Mouse (Mus musculus) CH12.LX (cell line): Measurements from ENCODE around the gene Nhlrc4. TPM values are rescaled to one million over a fixed set of nuclear protein-coding genes. Genes with fewer than 3 reads are reported as not detected.

Experiments
- DNase-seq: peaks from one replicate; pipeline ENCODE4 v3.0.0-alpha.2; 2013; ENCODE audit errors: extremely low read depth
- H3K27ac ChIP-seq: 2 replicates; pipeline ENCODE4 v1.5.1; 2012; ENCODE audit warnings: low read depth, mild to moderate bottlenecking, control low read depth, moderate library complexity; ENCODE audit not compliant: insufficient read depth
- H3K27me3 ChIP-seq: replicated peaks from 2 replicates; pipeline ENCODE3; 2012; ENCODE audit warnings: inconsistent platforms
- H3K36me3 ChIP-seq, 2 experiments: replicated peaks in 1 of 2; 2 replicates each; pipeline versions ENCODE3 to v1.6.1; 2012; ENCODE audit warnings: inconsistent platforms in 1 of 2, low read length in 1 of 2, mild to moderate bottlenecking in 1 of 2, mixed read lengths in 1 of 2, moderate library complexity in 1 of 2; ENCODE audit not compliant: control insufficient read depth in 1 of 2, insufficient read depth in 1 of 2
- H3K4me1 ChIP-seq, 2 experiments: 2 replicates each; pipeline ENCODE4 v1.6.1; 2012; ENCODE audit warnings: inconsistent platforms in 1 of 2, moderate library complexity in 1 of 2; ENCODE audit not compliant: insufficient read depth in 2 of 2, control insufficient read depth in 1 of 2
- H3K4me2 ChIP-seq: 2 replicates; pipeline ENCODE4 v1.6.1; 2012; ENCODE audit warnings: low read depth, mild to moderate bottlenecking, control low read depth; ENCODE audit not compliant: poor library complexity, insufficient read depth, severe bottlenecking
- H3K4me3 ChIP-seq, 3 experiments: fragments of 150-350 bp in 1 of 3; sonication (generic) in 1 of 3; replicated peaks in 1 of 3; 2 replicates each; pipeline versions ENCODE3 to v1.5.1; 2011 to 2012; ENCODE audit warnings: low read depth in 2 of 3, low read length in 2 of 3, mild to moderate bottlenecking in 2 of 3, moderate library complexity in 2 of 3, control low read depth in 1 of 3, improper control_type of control experiment in 1 of 3, inconsistent platforms in 1 of 3, mixed read lengths in 1 of 3; ENCODE audit not compliant: poor library complexity in 1 of 3
- H3K79me2 ChIP-seq: replicated peaks from 2 replicates; pipeline ENCODE4 v1.6.1; 2012; ENCODE audit warnings: mild to moderate bottlenecking, moderate library complexity; ENCODE audit not compliant: control insufficient read depth, poor library complexity, insufficient read depth, severe bottlenecking; ENCODE audit errors: extremely low read depth
- H3K9ac ChIP-seq: 2 replicates; pipeline ENCODE4 v1.6.1; 2012; ENCODE audit warnings: low read depth, mild to moderate bottlenecking, control low read depth, moderate library complexity; ENCODE audit not compliant: insufficient read depth
- H3K9me3 ChIP-seq: replicated peaks from 2 replicates; pipeline ENCODE3; 2012; ENCODE audit warnings: low read length, inconsistent platforms, mixed read lengths
- BHLHE40 ChIP-seq: IDR thresholded peaks from 2 replicates; pipeline ENCODE4 v1.6.1; 2011; ENCODE audit warnings: mild to moderate bottlenecking, low read depth, low read length, improper control_type of control experiment
- CHD1 ChIP-seq: IDR thresholded peaks from 2 replicates; pipeline ENCODE4 v1.6.1; 2012; ENCODE audit warnings: low read depth, low read length, improper control_type of control experiment, inconsistent platforms
- CHD2 ChIP-seq: IDR thresholded peaks from 2 replicates; pipeline ENCODE4 v1.6.1; 2011; ENCODE audit warnings: low read length, improper control_type of control experiment
- CTCF ChIP-seq, 2 experiments: IDR thresholded peaks in 1 of 2; conservative IDR thresholded peaks in 1 of 2; 2 replicates each; pipeline ENCODE4 v1.5.1; 2011 to 2012; ENCODE audit warnings: low read depth in 2 of 2, low read length in 2 of 2, improper control_type of control experiment in 1 of 2, inconsistent platforms in 1 of 2, mild to moderate bottlenecking in 1 of 2, moderate library complexity in 1 of 2
- E2F4 ChIP-seq: IDR thresholded peaks from 2 replicates; pipeline ENCODE4 v1.6.1; 2011; ENCODE audit warnings: low read depth, low read length, improper control_type of control experiment; ENCODE audit not compliant: insufficient replicate concordance
- ELF1 ChIP-seq: IDR thresholded peaks from 2 replicates; pipeline ENCODE4 v1.6.1; 2014; ENCODE audit warnings: low read depth, mild to moderate bottlenecking, inconsistent platforms, low read length, improper control_type of control experiment
- EP300 ChIP-seq: IDR thresholded peaks from 2 replicates; pipeline ENCODE4 v1.6.1; 2011; ENCODE audit warnings: low read length, improper control_type of control experiment
- GABPA ChIP-seq: IDR thresholded peaks from 2 replicates; pipeline ENCODE4 v1.6.1; 2012; ENCODE audit warnings: low read depth, low read length, improper control_type of control experiment, inconsistent platforms; ENCODE audit not compliant: insufficient replicate concordance
- HCFC1 ChIP-seq: IDR thresholded peaks from 2 replicates; pipeline ENCODE4 v1.6.1; 2012; ENCODE audit warnings: low read depth, mild to moderate bottlenecking, inconsistent platforms, low read length, improper control_type of control experiment
- IRF4 ChIP-seq: IDR thresholded peaks from 2 replicates; pipeline ENCODE4 v1.6.1; 2014; ENCODE audit warnings: low read depth, mild to moderate bottlenecking, inconsistent platforms, low read length, improper control_type of control experiment
- JUN ChIP-seq: IDR thresholded peaks from 2 replicates; pipeline ENCODE4 v1.6.1; 2011; ENCODE audit warnings: low read depth, mild to moderate bottlenecking, low read length, improper control_type of control experiment, moderate library complexity; ENCODE audit not compliant: insufficient read depth
- MAFK ChIP-seq: IDR thresholded peaks from 2 replicates; pipeline ENCODE4 v1.6.1; 2011; ENCODE audit warnings: low read length, improper control_type of control experiment; ENCODE audit not compliant: insufficient replicate concordance
- MAX ChIP-seq: IDR thresholded peaks from 2 replicates; pipeline ENCODE4 v1.6.1; 2011; ENCODE audit warnings: low read length, improper control_type of control experiment
- MAZ ChIP-seq: IDR thresholded peaks from 2 replicates; pipeline ENCODE4 v1.6.1; 2012; ENCODE audit warnings: low read depth, mild to moderate bottlenecking, inconsistent platforms, low read length, improper control_type of control experiment, moderate library complexity
- MYC ChIP-seq: IDR thresholded peaks from 2 replicates; pipeline ENCODE4 v1.6.1; 2011; ENCODE audit warnings: low read depth, mild to moderate bottlenecking, improper control_type of control experiment, low read length
- NRF1 ChIP-seq: IDR thresholded peaks from 2 replicates; pipeline ENCODE4 v1.6.1; 2014; ENCODE audit warnings: low read depth, mild to moderate bottlenecking, inconsistent platforms, low read length, improper control_type of control experiment, moderate library complexity
- POLR2A ChIP-seq: IDR thresholded peaks from 2 replicates; pipeline ENCODE4 v1.6.1; 2011; ENCODE audit warnings: low read depth, mild to moderate bottlenecking, improper control_type of control experiment, low read length
- RAD21 ChIP-seq: IDR thresholded peaks from 2 replicates; pipeline ENCODE4 v1.6.1; 2011; ENCODE audit warnings: low read depth, mild to moderate bottlenecking, low read length, improper control_type of control experiment, moderate library complexity
- SIN3A ChIP-seq: IDR thresholded peaks from 2 replicates; pipeline ENCODE4 v1.6.1; 2012; ENCODE audit warnings: low read length, improper control_type of control experiment, inconsistent platforms
- TBP ChIP-seq: conservative IDR thresholded peaks from 2 replicates; pipeline ENCODE4 v1.6.1; 2011; ENCODE audit warnings: low read depth, low read length, improper control_type of control experiment
- TCF12 ChIP-seq: IDR thresholded peaks from 2 replicates; pipeline ENCODE4 v1.6.1; 2014; ENCODE audit warnings: low read depth, mild to moderate bottlenecking, inconsistent platforms, low read length, improper control_type of control experiment
- ZC3H11A ChIP-seq: IDR thresholded peaks from 2 replicates; pipeline ENCODE4 v1.6.1; 2012; ENCODE audit warnings: low read depth, mild to moderate bottlenecking, inconsistent platforms, low read length, improper control_type of control experiment
- ZKSCAN1 ChIP-seq: IDR thresholded peaks from 2 replicates; pipeline ENCODE4 v1.6.1; 2012; ENCODE audit warnings: low read depth, inconsistent platforms, low read length, improper control_type of control experiment, borderline replicate concordance
- ZNF384 ChIP-seq: IDR thresholded peaks from 2 replicates; pipeline ENCODE4 v1.6.1; 2012; ENCODE audit warnings: low read depth, low read length, improper control_type of control experiment, inconsistent platforms
- dilution Hi-C: fragments of 300-500 bp; cut with MboI; formaldehyde crosslinking; loops from 2 replicates; pipeline ENCODE4 v1.14.3; 2020; ENCODE audit warnings: low sequenced_read_pairs; ENCODE audit not compliant: extremely low pct_unique_long_range_greater_than_20kb, extremely low pct_ligation_motif_present
- in situ Hi-C: fragments of 300-500 bp; cut with MboI; formaldehyde crosslinking; loops from 3 replicates; pipeline ENCODE4 v1.14.3; 2019; ENCODE audit warnings: low sequenced_read_pairs, low pct_ligation_motif_present, low pct_unique_long_range_greater_than_20kb, mixed read lengths
- polyA plus RNA-seq: library from polyadenylated mRNA; unstranded; fragments of >175 nt; gene quantifications from 2 replicates; pipeline ENCODE4 v1.2.1, GENCODE M21; 2012; ENCODE audit warnings: low read depth; ENCODE audit not compliant: insufficient read length
- total RNA-seq, 2 experiments: library from RNA; depleted of rRNA; stranded (reverse); fragments of 300-350 nt in 1 of 2; fragments of >200 nt in 1 of 2; gene quantifications; 2 replicates each; pipeline ENCODE4 v1.2.3; 2012 to 2014

Nhlrc4 gene
- total and polyA plus RNA-seq, 3 experiments = not detected

DNA sequence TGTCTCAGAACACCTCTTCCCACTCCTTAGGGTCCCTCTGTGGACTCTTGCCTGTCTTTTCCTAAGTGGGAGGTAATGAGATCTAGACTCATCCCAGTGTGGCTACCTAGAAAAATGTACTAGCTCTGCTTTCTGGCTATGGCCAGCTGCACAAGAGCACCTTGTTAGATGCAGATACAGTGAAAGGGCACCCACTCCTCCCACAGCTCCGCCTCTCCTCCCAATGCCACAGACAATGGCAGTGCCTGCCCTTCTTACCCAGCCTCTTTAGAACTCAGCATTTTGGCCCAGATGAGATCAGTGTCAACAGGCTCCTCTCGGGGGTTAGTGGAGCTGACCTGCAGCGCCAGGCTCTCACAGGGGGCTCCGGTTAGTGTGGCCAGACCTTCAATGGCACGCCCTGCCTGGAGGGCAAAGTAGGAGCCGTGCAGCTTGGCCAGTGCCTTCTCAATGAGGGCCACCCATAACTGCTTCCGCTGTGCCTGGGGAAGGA, 17.7 kb upstream of the Nhlrc4 start:
- Histone ChIP-seq H3K27ac (no peak overlapping the region), H3K9me3 (no peaks in the 10 kb centered on the region), H3K27me3 (no peaks in the 10 kb centered on the region), H3K4me1 (peaks cover 0 to 5% of the 10 kb centered on the region in 2 experiments; a peak in 1 of 4 replicates), H3K9ac (no peak overlapping the region), H3K79me2 (no peaks in the 10 kb centered on the region)
- in situ Hi-C loops (no loop called here), dilution Hi-C loops (no loop called here)
- DNase-seq = no peak
- no peak for TF ChIP-seq POLR2A
- no peak for TF ChIP-seq MYC
- no peak for TF ChIP-seq CTCF (conservative IDR thresholded peaks at IDR 0.05 in 1 of 2, IDR thresholded peaks at IDR 0.05 in 1 of 2; ENCODE audit: low read depth in 2 of 2, low read length in 2 of 2)
- no peak for TF ChIP-seq SIN3A
- TF ChIP-seq, all 38 proteins: peak for 0
- Histone ChIP-seq H3K4me3 (no peak overlapping the region), H3K4me2 (no peak overlapping the region), H3K36me3 (peaks cover 29 to 93% of the 10 kb centered on the region in 2 experiments)

GRCm38 (mm10) chr17:25961566-25961965, 16.8 kb upstream of the Nhlrc4 start:
- Histone ChIP-seq H3K27ac (no peak overlapping the region), H3K9ac (no peak overlapping the region)

GRCm38 (mm10) chr17:25959630-25960467, 15.1 kb upstream of the Nhlrc4 start:
- peaks cover 0 to 5% of the 10 kb centered on the region in 2 experiments; a peak in 1 of 4 replicates for H3K4me1 ChIP-seq
- peaks cover 29 to 79% of the 10 kb centered on the region in 2 experiments for H3K36me3 ChIP-seq
- dilution Hi-C loops = no loop called here
- no peaks in the 10 kb centered on the region for H3K9me3 ChIP-seq
- in situ Hi-C loops = no loop called here
- H3K27me3 ChIP-seq = no peaks in the 10 kb centered on the region
- H3K4me3 ChIP-seq = no peak overlapping the region
- H3K9ac ChIP-seq = no peak overlapping the region
- H3K4me2 ChIP-seq = no peak overlapping the region
- no peak for DNase-seq
- no peaks in the 10 kb centered on the region for H3K79me2 ChIP-seq
- no peak overlapping the region for H3K27ac ChIP-seq
- TF ChIP-seq TBP = no peak
- TF ChIP-seq IRF4 = no peak
- TF ChIP-seq ZC3H11A = no peak
- TF ChIP-seq CHD1 = no peak
- no peak for TF ChIP-seq E2F4
- TF ChIP-seq MYC = no peak
- TF ChIP-seq ZKSCAN1 = no peak
- TF ChIP-seq HCFC1 = no peak
- no peak for TF ChIP-seq JUN
- TF ChIP-seq GABPA = no peak
- no peak for TF ChIP-seq ZNF384
- TF ChIP-seq MAX = no peak
- no peak for TF ChIP-seq MAFK
- no peak for TF ChIP-seq POLR2A
- TF ChIP-seq BHLHE40 = no peak
- no peak for TF ChIP-seq NRF1
- no peak for TF ChIP-seq EP300
- no peak for TF ChIP-seq CHD2

More at GRCm38 (mm10) chr17:25961566-25961965, 16.8 kb upstream of the Nhlrc4 start:
- peaks cover 0 to 5% of the 10 kb centered on the region in 2 experiments; a peak in 1 of 4 replicates for H3K4me1 ChIP-seq
- in situ Hi-C loops = no loop called here
- no peak for TF ChIP-seq E2F4
- TF ChIP-seq ELF1 = no peak
- no peak for TF ChIP-seq MYC
- TF ChIP-seq MAZ = no peak
- TF ChIP-seq CHD2 = no peak
- no peak for TF ChIP-seq RAD21
- no peak for TF ChIP-seq CHD1
- TF ChIP-seq HCFC1 = no peak
- no peak for TF ChIP-seq CTCF (conservative IDR thresholded peaks at IDR 0.05 in 1 of 2, IDR thresholded peaks at IDR 0.05 in 1 of 2; ENCODE audit: low read depth in 2 of 2, low read length in 2 of 2)
- TF ChIP-seq TCF12 = no peak
- TF ChIP-seq POLR2A = no peak
- no peaks in the 10 kb centered on the region for H3K79me2 ChIP-seq
- no peak overlapping the region for H3K4me2 ChIP-seq
- no peaks in the 10 kb centered on the region for H3K9me3 ChIP-seq
- no peak for DNase-seq
- H3K4me3 ChIP-seq = no peak overlapping the region
- H3K27me3 ChIP-seq = no peaks in the 10 kb centered on the region
- peaks cover 29 to 92% of the 10 kb centered on the region in 2 experiments for H3K36me3 ChIP-seq
- dilution Hi-C loops = no loop called here
